Mouse (Mus musculus): ENCODE data around the gene Mertk. TPM values are rescaled to one million over a fixed set of nuclear protein-coding genes. Genes with fewer than 3 reads are reported as not detected.

Mertk gene
- polyA plus RNA-seq, 1 experiment from 2014 or later, result 4.9 TPM

- Histone ChIP-seq H3K36me3 (ENCODE audit: control insufficient read depth, insufficient read depth, low read length) (peaks cover 76% of the 10 kb centered on the region), H3K9me3 (ENCODE audit: control insufficient read depth, low read length) (no peaks in the 10 kb centered on the region), H3K4me3 (ENCODE audit: control insufficient read depth in 1 of 2, insufficient read depth in 1 of 2, low read depth in 1 of 2, low read length in 2 of 2) (no peak overlapping the region), H3K4me1 (ENCODE audit: control insufficient read depth in 2 of 2, insufficient read depth in 2 of 2, low read length in 2 of 2) (no peaks in the 10 kb centered on the region), H3K27ac (replicated peaks in 1 of 2; ENCODE audit: control insufficient read depth in 1 of 2, insufficient read depth in 1 of 2, low read depth in 2 of 2, low read length in 2 of 2) (no peak overlapping the region), H3K27me3 (ENCODE audit: control insufficient read depth, insufficient read depth, low read length) (no peaks in the 10 kb centered on the region), H3K9ac (ENCODE audit: low read length) (no peak overlapping the region), H3K4me2 (ENCODE audit: low read length) (no peak overlapping the region)
- 98% methylated on average over 3 of the region's 3 CpGs for WGBS
- no peak for ATAC-seq (ENCODE audit: insufficient number of reproducible peaks, insufficient read depth, low FRiP score, low read depth)
These were observed 139.9 kb downstream of the Mertk start for GRCm38 (mm10) chr2:128838611-128839010.

- no peaks in the 10 kb centered on the region for H3K9me3 ChIP-seq (ENCODE audit: control insufficient read depth, low read length)
- no peaks in the 10 kb centered on the region for H3K4me1 ChIP-seq (ENCODE audit: control insufficient read depth in 2 of 2, insufficient read depth in 2 of 2, low read length in 2 of 2)
- no peak for ATAC-seq (ENCODE audit: insufficient number of reproducible peaks, insufficient read depth, low FRiP score, low read depth)
- H3K4me2 ChIP-seq (ENCODE audit: low read length), result no peak overlapping the region
- 55% methylated on average over 2 of the region's 2 CpGs for WGBS
- H3K4me3 ChIP-seq (ENCODE audit: control insufficient read depth in 1 of 2, insufficient read depth in 1 of 2, low read depth in 1 of 2, low read length in 2 of 2), result no peak overlapping the region
- H3K27me3 ChIP-seq (ENCODE audit: control insufficient read depth, insufficient read depth, low read length), result no peaks in the 10 kb centered on the region
- no peak overlapping the region for H3K9ac ChIP-seq (ENCODE audit: low read length)
- H3K27ac ChIP-seq (replicated peaks in 1 of 2; ENCODE audit: control insufficient read depth in 1 of 2, insufficient read depth in 1 of 2, low read depth in 2 of 2, low read length in 2 of 2), result no peak overlapping the region
- H3K36me3 ChIP-seq (ENCODE audit: control insufficient read depth, insufficient read depth, low read length), result peaks cover 73% of the 10 kb centered on the region
These were observed 140.7 kb downstream of the Mertk start for GRCm38 (mm10) chr2:128839501-128839900.

- 0 out of 4 replicates have a peak, but pooled peaks cover 0 to 2% of the 10 kb centered on the region in 2 experiments for H3K4me1 ChIP-seq (ENCODE audit: control insufficient read depth in 2 of 2, insufficient read depth in 2 of 2, low read length in 2 of 2)
- no peaks in the 10 kb centered on the region for H3K9me3 ChIP-seq (ENCODE audit: control insufficient read depth, low read length)
- no peak overlapping the region for H3K4me2 ChIP-seq (ENCODE audit: low read length)
- no peak overlapping the region for H3K27ac ChIP-seq (replicated peaks in 1 of 2; ENCODE audit: control insufficient read depth in 1 of 2, insufficient read depth in 1 of 2, low read depth in 2 of 2, low read length in 2 of 2)
- H3K9ac ChIP-seq (ENCODE audit: low read length), result no peak overlapping the region
- 84% methylated on average over 8 of the region's 8 CpGs for WGBS
- H3K27me3 ChIP-seq (ENCODE audit: control insufficient read depth, insufficient read depth, low read length), result no peaks in the 10 kb centered on the region
- peaks cover 77% of the 10 kb centered on the region for H3K36me3 ChIP-seq (ENCODE audit: control insufficient read depth, insufficient read depth, low read length)
- no peak overlapping the region for H3K4me3 ChIP-seq (ENCODE audit: control insufficient read depth in 1 of 2, insufficient read depth in 1 of 2, low read depth in 1 of 2, low read length in 2 of 2)
- no peak for ATAC-seq (ENCODE audit: insufficient number of reproducible peaks, insufficient read depth, low FRiP score, low read depth)
These were observed 143.7 kb downstream of the Mertk start for GRCm38 (mm10) chr2:128842437-128842836.

- Histone ChIP-seq H3K4me3 (ENCODE audit: control insufficient read depth in 1 of 2, insufficient read depth in 1 of 2, low read depth in 1 of 2, low read length in 2 of 2) (no peak overlapping the region), H3K9ac (ENCODE audit: low read length) (no peak overlapping the region), H3K4me1 (ENCODE audit: control insufficient read depth in 2 of 2, insufficient read depth in 2 of 2, low read length in 2 of 2) (peaks cover 3 to 15% of the 10 kb centered on the region in 2 experiments), H3K36me3 (ENCODE audit: control insufficient read depth, insufficient read depth, low read length) (peaks cover 80% of the 10 kb centered on the region), H3K27ac (replicated peaks in 1 of 2; ENCODE audit: control insufficient read depth in 1 of 2, insufficient read depth in 1 of 2, low read depth in 2 of 2, low read length in 2 of 2) (peak overlapping the region; percentile 25 to 62; a peak in 3 of 4 replicates), H3K27me3 (ENCODE audit: control insufficient read depth, insufficient read depth, low read length) (no peaks in the 10 kb centered on the region), H3K9me3 (ENCODE audit: control insufficient read depth, low read length) (no peaks in the 10 kb centered on the region), H3K4me2 (ENCODE audit: low read length) (no peak overlapping the region)
- no peak for ATAC-seq (ENCODE audit: insufficient number of reproducible peaks, insufficient read depth, low FRiP score, low read depth)
- 52% methylated on average over 2 of the region's 2 CpGs for WGBS
These were observed 151.3 kb downstream of the Mertk start for GRCm38 (mm10) chr2:128850036-128850435.

Other genes starting within 250 kb of the Mertk start
- not detected in 2 replicates for gene Spdye4c, start 107.7 kb upstream of the Mertk start, polyA plus RNA-seq (2014; fragmentation: Nextera tagmentation; extraction: Ambion mirVana)
- gene Anapc1, start 11.6 kb upstream of the Mertk start, polyA plus RNA-seq (2014; fragmentation: Nextera tagmentation; extraction: Ambion mirVana), result 48.5 and 51.0 TPM in 2 replicates
- 27.3 and 27.9 TPM in 2 replicates for gene Tmem87b, start 119.2 kb downstream of the Mertk start, polyA plus RNA-seq (2014; fragmentation: Nextera tagmentation; extraction: Ambion mirVana)
- 0.93 and 0.96 TPM in 2 replicates for gene Fbln7, start 164.0 kb downstream of the Mertk start, polyA plus RNA-seq (2014; fragmentation: Nextera tagmentation; extraction: Ambion mirVana)
- gene Zc3h8, start 245.1 kb downstream of the Mertk start, polyA plus RNA-seq (2014; fragmentation: Nextera tagmentation; extraction: Ambion mirVana), result 7.2 and 7.6 TPM in 2 replicates

All from heart, embryonic 14.5 days (tissue).